Mouse (Mus musculus): ENCODE data around the gene Snx12.

DNA sequence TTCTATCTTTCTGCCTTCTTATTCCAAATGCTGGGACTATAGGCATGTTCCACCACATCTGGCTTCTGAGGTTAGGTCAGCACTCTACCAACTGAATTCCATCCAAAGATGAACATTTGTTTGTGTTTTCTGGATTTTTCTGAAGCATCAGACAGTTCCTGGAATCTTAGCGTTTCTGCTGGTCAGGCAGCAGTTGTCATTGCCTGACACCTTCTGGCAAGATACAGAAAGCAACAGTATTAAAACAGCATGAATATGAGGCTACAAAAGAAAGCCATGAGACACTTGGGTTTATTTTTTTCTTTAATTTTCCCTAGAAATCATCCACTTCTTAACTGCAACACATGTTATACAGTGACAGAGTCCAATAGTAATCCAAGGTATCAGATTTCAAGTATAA is 101.8 kb downstream of the Snx12 start:
- TF ChIP-seq CTCF (IDR thresholded peaks at IDR 0.05; ENCODE audit: low read depth, low read length) (no peak), GATA1 (IDR thresholded peaks at IDR 0.05; ENCODE audit: borderline replicate concordance, low read length) (no peak), TAL1 (conservative IDR thresholded peaks at IDR 0.05; ENCODE audit: low read depth, low read length) (no peak), POLR2AphosphoS5 (IDR thresholded peaks at IDR 0.05; ENCODE audit: insufficient replicate concordance, low read depth, low read length) (no peak)
